Mouse (Mus musculus) neural tube, embryonic 10.5 days (tissue): Measurements from ENCODE around the gene Cela1.

Experiments
- DNase-seq: peaks from one replicate; pipeline ENCODE4 v3.0.0-alpha.2; 2017; ENCODE audit warnings: low spot score; ENCODE audit errors: extremely low spot score

The Cela1 gene

DNA sequence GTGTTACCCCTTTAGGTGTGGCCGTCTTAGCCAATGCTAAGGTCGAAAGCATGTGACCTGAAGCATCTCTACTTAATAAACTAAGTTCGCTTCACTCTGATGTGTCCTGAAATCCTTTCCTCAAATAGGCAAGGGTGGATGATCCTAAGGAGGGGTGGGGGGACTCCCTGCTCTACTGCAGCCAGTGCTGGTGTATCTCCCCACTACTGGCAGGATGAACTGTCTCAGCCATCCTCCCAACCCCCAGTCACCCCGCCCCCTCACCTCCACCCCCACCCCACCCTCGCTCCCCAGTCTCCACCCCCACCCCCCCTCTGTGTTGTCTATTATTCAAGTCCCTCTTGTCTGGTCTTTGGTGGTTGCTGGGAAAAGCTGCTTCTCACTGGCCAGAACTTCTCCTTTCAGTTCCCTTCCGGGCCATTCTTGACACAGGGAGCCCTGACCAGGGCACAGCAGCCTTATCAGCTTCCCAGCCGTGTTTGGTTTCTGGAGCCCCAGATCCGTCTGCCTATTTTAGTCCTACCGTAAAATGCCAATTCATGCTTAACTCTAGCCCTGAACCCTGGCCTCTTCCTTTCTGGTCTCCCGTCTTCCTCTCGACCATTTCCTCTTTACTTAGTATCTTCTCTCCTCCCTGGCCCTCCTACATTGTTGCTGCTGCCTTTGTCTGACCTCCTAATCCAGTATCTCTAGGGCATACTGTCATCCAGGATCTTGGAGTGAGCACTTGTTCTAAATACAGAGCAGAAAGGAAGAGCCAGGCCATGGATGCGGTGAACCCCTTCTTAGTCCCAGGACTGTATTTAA is 13.9 kb downstream of the Cela1 start:
- no peak for DNase-seq

DNA sequence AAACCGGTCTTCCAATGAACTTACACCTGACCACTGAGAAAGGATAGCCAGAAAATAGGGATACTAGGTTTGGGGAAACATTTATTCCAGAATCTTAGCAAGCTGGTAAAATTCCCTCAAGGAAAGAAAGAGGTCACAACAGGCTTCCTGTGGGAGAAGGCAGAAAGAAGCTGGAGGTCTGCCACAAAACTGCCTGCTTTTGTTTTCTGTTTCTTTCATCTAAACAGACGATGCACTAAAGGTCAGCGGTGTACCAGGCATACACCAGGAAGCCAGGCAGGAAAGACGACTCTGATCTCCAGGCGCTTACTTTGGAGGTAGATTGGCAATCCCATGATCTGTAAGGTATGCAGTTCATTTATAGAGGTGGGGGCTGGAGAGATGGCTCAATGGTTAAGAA is 16.9 kb downstream of the Cela1 start:
- DNase-seq, result no peak

DNA sequence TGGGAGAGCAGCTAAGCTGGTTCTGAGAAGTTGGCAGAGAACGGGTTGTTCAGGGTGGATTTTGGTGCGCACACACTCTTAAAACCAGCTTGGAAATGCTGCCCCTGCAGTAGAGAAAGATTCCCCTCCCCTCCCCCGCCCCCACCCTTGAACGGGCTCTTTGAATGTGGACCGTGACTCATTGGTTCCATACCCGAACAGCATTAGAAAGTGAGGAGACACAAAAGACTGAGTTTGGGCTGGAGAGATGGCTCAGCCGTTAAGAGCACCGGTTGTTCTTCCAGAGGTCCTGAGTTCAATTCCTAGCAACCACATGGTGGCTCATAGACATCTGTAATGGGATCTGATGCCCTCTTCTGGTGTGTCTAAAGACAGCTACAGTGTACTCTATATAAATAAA is 17.7 kb downstream of the Cela1 start:
- no peak for DNase-seq

DNA sequence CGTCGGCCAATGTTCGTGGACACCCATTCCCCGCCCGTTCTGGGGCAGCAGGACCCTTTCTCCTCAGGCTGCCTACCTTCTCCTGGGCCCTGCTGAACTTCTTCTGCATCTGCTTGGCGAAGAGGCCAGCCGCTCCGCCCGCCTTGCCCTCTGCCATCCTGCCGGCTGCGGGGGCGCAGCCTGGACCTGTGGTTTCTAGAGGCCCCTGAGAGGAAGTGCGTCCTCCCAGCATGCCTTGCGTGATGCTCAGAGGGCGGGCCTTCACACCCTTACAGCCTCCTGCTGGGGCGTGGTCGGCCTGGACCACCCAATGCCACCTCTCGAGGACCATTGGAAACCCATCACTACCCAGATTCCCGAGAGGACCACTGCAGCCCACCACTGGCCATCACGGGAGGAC is 18.4 kb downstream of the Cela1 start, which contains the start of gene Bin2:
Gene Bin2 (minus strand): TSS at position 217 of the 400 bp plus-strand sequence.
- DNase-seq, result no peak

DNA sequence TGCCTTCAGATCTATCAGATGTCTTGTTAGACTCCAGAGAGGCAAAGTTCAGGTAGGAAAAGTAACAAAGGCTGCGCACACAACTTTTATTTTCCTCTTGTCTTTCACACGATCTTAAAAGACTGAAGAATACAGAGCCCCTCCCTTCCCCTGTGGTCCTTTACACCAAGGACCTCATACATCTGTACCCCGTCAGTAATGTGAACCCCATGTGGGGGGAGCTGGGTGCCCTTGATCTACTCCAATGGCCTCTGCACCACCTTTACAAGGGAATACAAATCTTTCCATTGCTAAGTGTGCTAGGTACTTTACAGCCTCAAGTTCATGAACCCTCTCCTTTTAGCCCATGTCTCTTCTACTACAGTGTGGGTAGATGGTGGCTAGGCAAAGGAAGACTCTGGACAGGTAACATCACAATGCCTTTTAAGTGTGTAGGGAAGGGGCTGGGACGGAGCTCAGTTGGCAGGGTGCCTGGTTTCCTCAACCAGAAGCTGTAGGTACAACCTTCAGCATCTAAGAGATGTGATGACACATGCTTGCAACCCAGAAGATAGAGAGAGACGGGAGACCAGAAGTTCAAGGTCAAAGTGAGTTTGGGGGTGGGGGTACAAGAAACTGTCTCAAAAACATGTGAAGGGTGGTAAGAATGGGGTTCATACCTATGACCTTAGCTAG is 19.7 kb downstream of the Cela1 start:
- no peak for DNase-seq

DNA sequence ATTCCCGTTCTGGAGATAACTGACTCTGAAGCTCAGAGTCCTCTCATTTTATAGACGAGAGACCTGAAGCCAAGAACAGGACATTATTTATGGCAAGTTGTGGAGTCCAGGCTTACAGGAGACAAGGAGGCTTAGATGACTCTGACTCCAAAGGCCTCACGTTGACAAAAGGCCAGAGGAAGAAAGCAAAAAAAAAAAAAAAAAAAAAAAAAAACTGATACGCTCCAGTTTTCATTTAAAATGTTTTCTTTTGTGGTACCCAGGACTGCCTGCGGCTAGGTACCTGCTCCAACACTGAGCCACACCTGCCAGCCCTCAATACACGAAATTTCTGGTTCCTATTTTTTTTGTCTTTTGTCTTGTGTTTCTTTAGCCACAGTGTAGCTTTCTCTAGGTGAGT is 20.3 kb downstream of the Cela1 start:
- DNase-seq, result no peak

DNA sequence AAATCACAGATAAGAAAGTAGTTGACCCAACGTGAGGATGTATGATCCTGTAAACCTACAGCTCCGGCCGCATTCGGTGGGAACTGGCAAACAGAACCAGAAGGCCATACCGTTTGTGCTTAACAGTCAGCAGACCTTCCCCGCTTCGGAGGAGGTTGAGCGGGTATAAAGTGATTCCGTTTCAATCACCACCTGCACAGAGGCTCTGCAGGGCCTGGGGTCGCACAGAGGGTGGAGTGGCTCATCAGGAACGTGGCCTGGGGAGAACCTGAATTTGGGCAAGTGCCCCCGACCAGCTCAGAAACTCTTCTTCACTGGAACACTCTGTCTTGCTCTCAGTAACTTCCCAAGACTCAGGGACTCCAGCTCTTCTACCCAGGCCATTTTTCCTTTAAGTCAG is 20.9 kb downstream of the Cela1 start:
- no peak for DNase-seq

DNA sequence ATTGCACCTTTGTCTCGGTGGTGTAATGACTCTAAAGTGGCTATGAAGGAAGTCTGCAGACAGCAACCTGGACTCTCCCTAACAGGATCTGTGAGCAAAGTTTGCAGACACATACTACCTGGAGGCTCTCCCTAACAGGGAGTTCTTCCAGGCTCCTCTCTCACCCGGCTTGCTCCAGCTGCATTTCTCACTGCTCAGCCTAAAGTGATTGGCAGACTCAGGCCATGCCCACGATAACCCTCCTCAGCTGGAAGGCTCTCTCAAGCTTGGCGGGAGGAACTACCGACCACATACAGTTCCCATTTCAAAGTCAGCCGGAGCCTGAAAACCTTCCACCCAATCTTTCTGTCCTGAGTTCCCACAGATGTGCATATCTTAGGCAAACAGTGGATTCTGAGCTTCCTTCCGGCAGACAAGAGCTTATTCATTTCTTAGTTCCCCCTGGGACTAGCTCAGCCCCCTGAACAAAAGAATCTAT is 21.5 kb downstream of the Cela1 start:
- peak; percentile 29 for DNase-seq

DNA sequence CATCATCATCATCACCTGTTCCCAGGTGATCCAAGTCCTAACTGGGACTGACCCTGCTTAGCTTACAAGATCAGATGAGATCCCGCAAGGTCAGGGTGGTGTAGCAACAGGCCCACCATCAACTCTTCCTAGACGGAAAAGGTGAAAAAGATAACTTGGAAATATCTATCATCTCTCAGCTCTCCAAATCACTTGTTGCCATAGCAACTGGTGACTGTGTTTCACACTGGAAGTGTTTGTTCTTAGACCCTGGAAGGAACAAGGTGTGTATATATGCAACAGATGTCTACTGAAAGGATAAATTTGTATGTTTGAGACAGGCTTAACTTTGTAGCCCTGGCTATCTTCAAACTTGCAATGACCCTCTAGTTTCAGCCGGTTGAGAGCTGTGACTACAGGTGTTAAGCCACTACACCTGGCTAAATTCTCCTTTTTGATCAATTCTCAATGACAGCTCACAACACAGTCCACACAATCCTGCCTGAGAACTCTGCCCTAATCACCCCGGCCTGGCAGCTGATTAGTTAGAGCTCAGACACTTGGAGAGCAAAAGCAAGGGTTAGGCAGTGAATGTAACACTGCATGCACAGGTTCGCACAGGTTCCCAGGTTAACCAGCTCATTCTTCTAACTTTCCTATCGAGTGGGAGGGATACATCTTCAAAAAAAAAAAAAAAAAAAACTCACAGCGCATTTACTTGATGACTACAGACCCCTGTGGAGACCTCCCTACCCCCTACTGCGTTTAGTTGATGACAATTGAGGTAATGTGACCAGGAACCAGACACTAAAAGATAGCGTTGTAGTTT is 22.1 kb downstream of the Cela1 start:
- DNase-seq, result no peak

DNA sequence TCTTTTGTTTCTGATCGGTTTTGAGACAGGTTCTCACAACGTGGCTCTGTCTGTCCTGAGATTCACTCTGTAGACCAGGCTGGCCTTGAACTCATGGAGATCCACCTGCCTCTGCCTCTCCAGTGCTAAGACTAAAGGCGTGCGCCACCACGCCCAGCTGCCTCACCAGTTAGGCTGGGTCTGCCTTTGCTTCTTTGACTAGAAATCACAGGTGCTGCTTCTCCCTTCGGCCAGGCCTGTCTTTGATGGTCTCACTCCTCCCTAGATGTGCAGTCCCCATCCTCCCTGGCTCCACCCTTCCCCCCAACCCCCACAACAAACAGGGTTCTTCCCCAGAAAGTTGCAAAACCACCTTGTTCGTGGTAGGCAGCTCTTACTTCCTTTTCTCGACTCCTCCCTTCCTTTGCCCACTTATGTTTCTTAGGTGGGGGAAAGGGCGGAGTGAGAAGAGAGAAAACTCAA is 22.9 kb downstream of the Cela1 start:
- DNase-seq, result no peak

DNA sequence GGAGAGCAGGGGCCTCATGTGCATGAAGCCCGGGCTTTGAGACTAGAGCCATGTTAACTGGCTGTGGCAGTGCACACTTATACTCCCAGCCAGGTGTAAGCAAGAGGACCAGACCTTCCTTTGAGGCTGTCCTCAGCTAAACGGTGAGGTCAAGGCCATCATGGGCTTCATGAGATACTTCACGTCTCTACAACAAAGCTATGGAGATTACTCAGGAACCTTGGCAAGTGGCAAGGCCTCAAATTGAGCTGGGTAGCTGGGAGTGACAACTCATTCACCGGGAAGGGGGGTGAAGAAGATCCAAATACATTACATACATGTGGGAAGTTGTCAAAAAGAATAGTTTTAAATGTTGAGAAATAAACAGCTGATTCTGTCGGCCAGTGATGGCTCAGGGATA is 26.9 kb downstream of the Cela1 start:
- DNase-seq, result no peak

DNA sequence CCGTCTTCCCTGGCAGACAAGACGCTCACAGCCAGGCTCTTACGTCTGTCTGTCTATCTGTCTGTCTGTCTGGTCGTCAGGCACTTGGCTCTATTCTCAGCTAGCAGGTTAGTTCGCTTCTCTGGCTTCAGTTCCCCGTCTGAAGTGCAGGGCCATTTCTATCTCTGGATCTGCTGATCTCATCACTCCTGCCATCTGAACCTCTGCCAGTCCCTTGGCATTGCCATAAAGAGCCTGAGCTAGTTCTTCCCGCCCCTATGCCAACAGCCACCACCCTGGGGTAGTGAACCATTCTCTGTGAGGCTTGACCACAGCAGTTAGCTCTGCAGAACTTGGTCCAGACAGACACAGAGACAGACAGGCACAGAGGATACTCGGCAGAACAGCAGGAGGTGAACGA is 27.4 kb downstream of the Cela1 start:
- no peak for DNase-seq

DNA sequence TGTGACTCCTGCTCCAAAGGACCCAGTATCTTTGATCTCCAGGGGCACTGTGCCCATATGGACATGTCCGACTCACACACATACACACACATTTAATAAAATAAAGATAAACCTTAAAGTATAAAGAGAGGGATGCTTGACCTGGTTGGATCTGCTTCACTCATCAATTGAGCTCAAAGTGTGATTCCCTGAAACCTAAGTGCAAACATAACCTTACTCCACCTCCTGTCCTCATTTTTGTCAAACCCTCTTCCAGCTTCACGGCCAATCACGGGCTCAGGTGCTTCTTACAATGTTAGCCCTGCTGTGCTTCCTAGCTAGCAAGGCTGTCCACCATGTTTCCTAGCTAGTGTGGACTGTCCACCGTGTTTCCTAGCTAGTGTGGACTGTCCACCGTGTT is 32.5 kb downstream of the Cela1 start:
- DNase-seq, result no peak

DNA sequence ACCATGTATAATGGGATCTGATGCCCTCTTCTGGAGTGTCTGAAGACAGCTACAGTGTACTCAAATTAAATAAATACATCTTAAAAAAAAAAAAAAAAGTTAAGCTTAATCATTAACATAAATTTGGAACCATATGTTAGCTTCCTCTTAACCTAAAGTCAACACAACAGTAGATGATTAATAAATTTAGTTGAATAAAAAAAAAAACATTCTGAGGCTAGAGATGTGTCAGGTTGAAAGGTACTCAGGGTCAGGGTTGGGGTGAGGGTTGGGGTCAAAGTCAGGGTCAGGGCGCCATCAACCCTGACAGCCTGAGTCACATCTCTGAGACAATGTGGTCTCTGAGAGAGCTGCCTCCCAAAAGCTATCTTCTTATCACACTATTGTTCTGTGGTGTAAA is 33.5 kb downstream of the Cela1 start:
- no peak for DNase-seq

DNA sequence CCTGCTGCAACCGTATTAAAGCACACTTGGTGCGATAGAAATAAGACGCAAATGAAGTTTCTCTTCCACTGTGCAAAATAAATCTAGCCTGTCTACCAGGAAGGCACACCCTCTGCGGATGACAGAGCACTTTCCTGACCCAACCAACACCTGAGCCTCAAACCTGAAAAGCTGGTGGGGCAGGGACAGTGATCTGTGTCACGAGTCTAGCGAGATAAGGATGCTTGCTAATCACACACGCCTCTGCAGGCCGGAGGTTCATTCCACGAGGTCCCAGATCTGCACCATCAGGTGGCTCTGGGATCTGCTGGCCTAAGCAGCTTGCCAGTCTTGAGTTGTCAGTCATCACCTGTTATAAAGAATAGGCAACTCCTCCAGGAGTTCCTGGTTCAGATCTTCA is 36.1 kb downstream of the Cela1 start:
- no peak for DNase-seq

DNA sequence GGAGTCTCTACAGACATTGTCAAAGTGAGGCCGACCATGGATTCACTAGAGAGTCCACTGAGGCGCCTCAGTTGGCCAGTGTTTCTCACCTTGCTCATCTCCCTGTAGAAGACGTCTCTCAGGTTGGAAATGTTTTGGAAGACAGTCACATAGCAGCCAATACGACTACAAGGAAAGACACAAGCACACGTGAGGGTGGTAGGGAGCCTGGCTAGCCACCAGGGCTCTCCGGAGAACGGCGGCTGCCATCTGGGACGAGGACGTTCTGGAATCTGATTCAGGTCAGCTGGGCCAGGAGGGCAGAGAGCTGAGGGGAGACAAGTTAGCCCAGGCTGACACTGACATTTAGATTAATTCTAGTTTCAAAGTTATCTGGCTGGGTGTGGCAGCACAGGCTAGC is 37.6 kb downstream of the Cela1 start:
- no peak for DNase-seq

DNA sequence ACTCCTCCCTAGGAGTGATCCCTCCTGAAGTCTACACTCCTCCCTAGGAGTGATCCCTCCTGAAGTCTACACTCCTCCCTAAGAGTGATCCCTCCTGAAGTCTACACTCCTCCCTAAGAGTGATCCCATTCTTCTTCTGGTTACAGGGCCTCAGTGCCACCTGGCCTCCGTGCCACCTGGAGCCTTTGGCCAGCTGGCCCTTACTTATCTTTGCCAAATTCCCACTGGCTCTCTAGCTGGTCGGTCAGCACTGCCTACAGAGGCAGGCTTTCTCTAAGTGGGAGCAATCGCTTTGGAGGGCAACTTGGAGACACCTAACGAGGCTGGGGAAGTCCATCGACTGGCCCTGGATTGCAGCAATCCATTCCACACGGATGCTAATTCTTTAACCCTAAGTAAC is 41.6 kb downstream of the Cela1 start:
- DNase-seq, result no peak

DNA sequence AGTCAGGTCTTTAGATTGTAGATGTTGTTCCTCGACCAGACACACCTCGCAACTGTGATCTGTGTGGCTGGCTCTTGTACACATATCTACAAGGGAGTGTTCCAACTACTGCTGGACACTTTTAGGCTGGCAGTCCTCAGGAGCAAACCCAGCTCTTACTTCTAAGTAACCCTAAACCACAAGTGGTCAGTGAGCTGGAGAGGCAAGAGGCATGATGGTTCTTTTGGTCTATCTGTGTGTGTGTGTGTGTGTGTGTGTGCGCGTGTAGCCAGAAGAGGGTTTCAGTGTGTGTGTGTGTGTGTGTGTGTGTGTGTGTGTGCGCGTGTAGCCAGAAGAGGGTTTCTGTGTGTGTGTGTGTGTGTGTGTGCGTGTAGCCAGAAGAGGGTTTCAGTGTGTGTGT is 45.3 kb downstream of the Cela1 start:
- DNase-seq, result no peak

DNA sequence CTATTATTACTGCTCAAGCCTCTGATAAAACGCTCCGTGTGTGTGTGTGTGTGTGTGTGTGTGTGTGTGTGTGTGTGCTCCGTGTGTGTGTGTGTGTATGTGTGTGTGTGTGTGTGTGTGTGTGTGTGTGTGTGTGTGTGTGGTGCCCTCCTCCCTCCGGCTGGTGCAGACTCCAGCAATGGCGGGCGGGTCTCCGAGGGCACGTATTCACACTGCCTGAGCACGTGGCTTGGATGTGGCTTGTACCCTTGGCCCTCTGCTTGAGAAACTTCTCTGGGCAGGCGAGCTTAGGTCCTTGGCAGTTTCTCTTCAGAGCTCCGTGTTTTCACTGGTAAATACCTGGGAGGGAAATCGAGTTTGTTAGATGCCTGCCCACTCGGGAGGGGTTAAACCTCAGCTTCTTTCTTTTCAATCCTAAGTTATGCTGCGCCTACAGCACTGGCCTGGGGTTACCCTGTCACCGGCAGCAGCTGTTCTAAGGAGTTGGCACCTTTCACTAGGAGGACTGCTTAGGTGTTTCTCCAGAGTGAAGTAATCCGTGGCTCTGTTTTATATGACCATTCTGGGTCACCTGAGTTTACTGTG is 46.4 kb downstream of the Cela1 start:
- no peak for DNase-seq

DNA sequence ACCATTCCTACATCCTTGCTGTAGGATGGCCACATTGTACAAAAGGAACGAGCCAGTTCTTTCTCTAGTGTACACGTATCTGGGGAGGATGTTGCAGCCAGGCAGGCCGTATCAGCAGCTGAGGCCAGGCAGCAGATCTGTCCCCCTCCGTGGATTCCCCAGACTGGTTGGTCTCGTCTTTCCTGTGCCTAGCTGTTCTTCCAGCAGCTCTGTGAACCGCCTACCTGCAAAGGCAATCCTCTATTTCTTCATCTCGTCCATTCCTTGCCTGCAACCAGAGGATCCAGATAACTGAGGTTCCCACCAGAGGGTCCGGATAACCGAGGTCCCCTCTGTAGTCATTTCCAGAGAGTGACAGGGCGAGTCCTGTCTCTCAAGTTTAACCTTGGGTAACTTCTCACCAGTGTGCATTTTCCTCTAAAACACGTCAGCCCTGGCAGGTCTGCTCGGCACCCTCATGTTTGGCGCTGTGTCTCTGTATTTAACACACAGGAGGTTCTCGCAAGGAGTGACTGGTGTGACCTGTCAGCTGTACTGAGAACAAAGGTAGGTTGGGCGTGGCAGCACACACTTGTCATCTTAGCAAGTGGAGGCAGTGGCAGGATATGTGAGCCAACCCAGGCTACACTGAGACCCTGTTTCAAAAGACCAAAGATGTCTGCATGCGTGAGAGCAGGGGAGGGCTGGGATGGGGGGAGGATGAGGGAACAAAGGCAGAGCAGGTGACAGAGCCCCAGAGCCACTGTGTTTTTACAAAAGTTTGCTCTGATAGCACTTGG is 47.6 kb downstream of the Cela1 start:
- DNase-seq, result no peak

DNA sequence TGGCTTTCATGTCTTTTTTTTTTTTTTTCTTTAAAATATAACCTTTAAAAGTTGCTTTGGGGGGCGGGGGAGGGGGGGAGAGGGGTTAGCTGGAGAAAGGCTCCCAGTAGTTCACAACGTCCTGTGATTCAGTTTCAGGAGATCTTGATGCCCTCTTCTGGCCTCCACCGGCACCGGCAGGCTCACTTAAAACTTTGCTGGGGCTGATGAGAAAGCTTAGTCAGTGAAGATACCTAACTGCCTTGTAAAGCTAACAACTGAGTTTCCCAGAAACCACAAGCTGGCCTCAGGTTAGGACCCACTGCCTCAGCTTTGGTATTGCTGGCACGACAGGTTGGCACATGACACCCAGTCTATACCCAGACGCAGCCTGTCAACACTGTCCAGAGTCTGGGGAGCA is 50.1 kb downstream of the Cela1 start:
- peak; percentile 26 for DNase-seq
